Comparison of ENCODE assay signal across 24 mouse cellular contexts in genomic region chr2:158519071-158519470, GRCm38 (mm10). TPM values are rescaled to one million over a fixed set of nuclear protein-coding genes. Genes with fewer than 3 reads are reported as not detected.
DNase-seq lines count a peak whose midpoint lies in the region; ATAC-seq and TF ChIP-seq lines count a peak whose summit lies in the region.
"Had no signal": no experiment of that assay in that cellular context is flagged by ENCODE, and none has a peak within 500 bp of the region (broad histone marks: within the 10 kb centered on the region; RNA-seq: fewer than 3 reads in every experiment).

No protein-coding gene starts in this region.

- no peak for TF ChIP-seq CTCF in lung, adult 2 months (IDR thresholded peaks at IDR 0.05; ENCODE audit: insufficient read depth, low read length)
- TF ChIP-seq CTCF in stomach, postnatal 0 days (IDR thresholded peaks at IDR 0.05; ENCODE audit: low read depth): no peak

- no peaks in the 10 kb centered on the region for H3K27me3 ChIP-seq in stomach, postnatal 0 days (ENCODE audit: control insufficient read depth, insufficient read depth, low read length)
- H3K27me3 ChIP-seq: embryonic facial prominence, embryonic 12.5 days; forebrain, embryonic 13.5 days; heart, embryonic 12.5 days; intestine, embryonic 15.5 days had no signal

- H3K36me3 ChIP-seq in stomach, postnatal 0 days (ENCODE audit: control insufficient read depth, insufficient read depth, low read length): no peaks in the 10 kb centered on the region
- H3K36me3 ChIP-seq: embryonic facial prominence, embryonic 12.5 days; heart, embryonic 12.5 days; hindbrain, embryonic 10.5 days; intestine, embryonic 15.5 days had no signal

- TF ChIP-seq POLR2A in lung, adult 2 months (IDR thresholded peaks at IDR 0.05; ENCODE audit: borderline replicate concordance, extremely low read depth, low read depth, low read length): no peak

- 0 out of 2 replicates have a peak overlapping the region, but pooled peaks have one; percentile 18 for H3K27ac ChIP-seq in stomach, postnatal 0 days (replicated peaks)
- H3K27ac ChIP-seq: embryonic facial prominence, embryonic 12.5 days; forebrain, embryonic 13.5 days; hindbrain, embryonic 10.5 days; hindbrain, embryonic 14.5 days; intestine, embryonic 15.5 days had no signal

- no peak overlapping the region for H3K9ac ChIP-seq in stomach, postnatal 0 days (ENCODE audit: low read length)
- H3K9ac ChIP-seq: embryonic facial prominence, embryonic 12.5 days; forebrain, embryonic 13.5 days; forebrain, postnatal 0 days; heart, embryonic 12.5 days; hindbrain, embryonic 14.5 days; intestine, embryonic 15.5 days had no signal

- WGBS in lung, adult 2 months: 51% methylated on average over 11 of the region's 11 CpGs
- 57% methylated on average over 11 of the region's 11 CpGs for WGBS in stomach, postnatal 0 days

- DNase-seq in heart, adult 11 months: peak; percentile 84
- DNase-seq in heart, adult 9 months (ENCODE audit: low spot score in 2 of 2): no peak
- peak; percentile 58 for DNase-seq in lung, adult 2 months
- peak; percentile 28 for DNase-seq in lung, postnatal 14 days
- DNase-seq in stomach, postnatal 0 days (ENCODE audit: low spot score): no peak
- DNase-seq in urinary bladder, postnatal 4 days (ENCODE audit: low spot score in 2 of 2): no peak
- no peak for DNase-seq in liver
- no peak for DNase-seq in cerebellum, postnatal 14 days
- DNase-seq: adrenal gland, adult 2 months; adrenal gland, postnatal 25 days; cerebellum, adult 18-20 months; cerebellum, postnatal 10 days; embryo, embryonic 11 days; forebrain, postnatal 0 days; gastrocnemius, postnatal 25 days; heart, adult 18-20 months had no signal

- no peaks in the 10 kb centered on the region for H3K9me3 ChIP-seq in stomach, postnatal 0 days (ENCODE audit: control insufficient read depth, low read length)
- H3K9me3 ChIP-seq: embryonic facial prominence, embryonic 12.5 days; intestine, embryonic 15.5 days had no signal

- no peak for TF ChIP-seq EP300 in stomach, postnatal 0 days (optimal IDR thresholded peaks at IDR 0.05)

- no peak for ATAC-seq in stomach, postnatal 0 days (ENCODE audit: low FRiP score, low TSS enrichment)
- ATAC-seq: activated CD4-positive, CD25-positive, alpha-beta regulatory T cell, adult 4 months; forebrain, embryonic 13.5 days; intestine, embryonic 15.5 days had no signal

- H3K4me2 ChIP-seq in stomach, postnatal 0 days (replicated peaks; ENCODE audit: low read depth): no peak overlapping the region
- H3K4me2 ChIP-seq: embryonic facial prominence, embryonic 12.5 days; forebrain, embryonic 13.5 days; heart, embryonic 12.5 days; hindbrain, embryonic 14.5 days; intestine, embryonic 15.5 days had no signal

- no peak overlapping the region for H3K4me3 ChIP-seq in lung, adult 2 months (replicated peaks; ENCODE audit: extremely low read depth, low read depth, low read length)
- H3K4me3 ChIP-seq in stomach, postnatal 0 days (ENCODE audit: low read depth, low read length): no peak overlapping the region
- H3K4me3 ChIP-seq: embryonic facial prominence, embryonic 12.5 days; forebrain, embryonic 13.5 days; heart, embryonic 12.5 days; hindbrain, embryonic 10.5 days; intestine, embryonic 15.5 days had no signal

- H3K4me1 ChIP-seq in lung, adult 2 months (ENCODE audit: control insufficient read depth, insufficient read depth, low read length): peaks cover 7% of the 10 kb centered on the region
- H3K4me1 ChIP-seq in stomach, postnatal 0 days (replicated peaks; ENCODE audit: control insufficient read depth, insufficient read depth): no peaks in the 10 kb centered on the region
- H3K4me1 ChIP-seq: embryonic facial prominence, embryonic 12.5 days; forebrain, embryonic 13.5 days; hindbrain, embryonic 10.5 days; intestine, embryonic 15.5 days had no signal

RNA-seq across cellular contexts. Expression of gene Arhgap40, which starts 6.5 kb away (rescaled TPM):
- 0.81 and 5.6 TPM in 2 replicates for polyA plus RNA-seq in lung, adult 2 months (2012; rRNA removed)
- polyA plus RNA-seq in stomach, postnatal 0 days (2015; fragmentation: Nextera tagmentation; extraction: Ambion mirVana): 11.4 and 12.7 TPM in 2 replicates
- polyA plus RNA-seq: activated CD4-positive, CD25-positive, alpha-beta regulatory T cell, adult 4 months; adrenal gland, adult 2 months; heart, embryonic 16.5 days had no signal

RNA-seq across cellular contexts. Expression of gene Adig, which starts 16.7 kb away (rescaled TPM):
- polyA plus RNA-seq in lung, adult 2 months (2012; rRNA removed): 12.1 and 13.2 TPM in 2 replicates
- polyA plus RNA-seq in stomach, postnatal 0 days (2015; fragmentation: Nextera tagmentation; extraction: Ambion mirVana): 2.3 and 2.9 TPM in 2 replicates
- polyA plus RNA-seq: activated CD4-positive, CD25-positive, alpha-beta regulatory T cell, adult 4 months; embryonic facial prominence, embryonic 12.5 days; forebrain, embryonic 13.5 days; forebrain, postnatal 0 days; heart, embryonic 12.5 days; heart, embryonic 16.5 days; hindbrain, embryonic 10.5 days; hindbrain, embryonic 14.5 days; intestine, embryonic 15.5 days had no signal

Comparison
In these comparisons a context has a peak if more than half of its experiments do, and no peak if none do; other contexts are left out.
1. DNase-seq: peak in heart, adult 11 months (single experiment), lung, adult 2 months (single experiment) and lung, postnatal 14 days (single experiment); none in heart, adult 9 months (0 of 2), stomach, postnatal 0 days (single experiment), urinary bladder, postnatal 4 days (0 of 2), liver (single experiment) and cerebellum, postnatal 14 days (0 of 2).